Mouse (Mus musculus) spleen, adult 2 months (tissue): ENCODE results near the gene Odf4.

ENCODE experiments used
- CTCF ChIP-seq: fragments of 200-500 bp; IDR thresholded peaks from 2 replicates; pipeline ENCODE4 v1.5.1; 2011; ENCODE audit warnings: mild to moderate bottlenecking, inconsistent platforms; ENCODE audit not compliant: insufficient read depth, insufficient read length, insufficient replicate concordance; ENCODE audit errors: extremely low read depth
- POLR2A ChIP-seq: fragments of 200-500 bp; IDR thresholded peaks from 2 replicates; pipeline ENCODE4 v1.6.1; 2011; ENCODE audit warnings: low read depth, low read length, inconsistent platforms

GRCm38 (mm10) chr11:68878811-68879210 lies 48.1 kb downstream of the Odf4 start:
- no peak for TF ChIP-seq POLR2A
- no peak for TF ChIP-seq CTCF
